Mouse (Mus musculus) ES-E14 (cell line): ENCODE measurements at regions not wholly inside any gene's neighbourhood (a gene's known extent, or its start where the extent isn't known, plus 50 kb on each side); places are given as distances from the start of the nearest gene placed in this dataset.
A peak's percentile ranks its signal among the peaks of the same experiment; 100 is the strongest.

Experiments used
- DNase-seq: peaks from one replicate; pipeline ENCODE4 v3.0.0-alpha.2; 2013; ENCODE audit warnings: low read depth, low spot score
- H3K27ac ChIP-seq: 2 replicates; pipeline ENCODE4 v1.5.1; 2012; ENCODE audit warnings: low read depth, mild to moderate bottlenecking, low read length, moderate library complexity, mixed read lengths; ENCODE audit not compliant: poor library complexity, insufficient read depth, severe bottlenecking
- H3K36me3 ChIP-seq: 2 replicates; pipeline ENCODE4 v1.6.1; 2012; ENCODE audit warnings: mild to moderate bottlenecking, low read length, moderate library complexity, mixed read lengths; ENCODE audit not compliant: control insufficient read depth, poor library complexity, insufficient read depth, severe bottlenecking
- H3K4me1 ChIP-seq, 2 experiments: fragments of 150-350 bp in 1 of 2; sonication (generic) in 1 of 2; 2 replicates each; pipeline ENCODE4 v1.6.1; 2012; ENCODE audit warnings: low read length in 2 of 2, mild to moderate bottlenecking in 1 of 2, mixed read lengths in 1 of 2; ENCODE audit not compliant: control insufficient read depth in 2 of 2, insufficient read depth in 2 of 2, poor library complexity in 1 of 2
- H3K4me3 ChIP-seq, 2 experiments: fragments of 150-350 bp in 1 of 2; sonication (generic) in 1 of 2; 2 replicates each; pipeline ENCODE4 v1.5.1; 2012; ENCODE audit warnings: low read length in 2 of 2, low read depth in 1 of 2, mild to moderate bottlenecking in 1 of 2, mixed read lengths in 1 of 2; ENCODE audit not compliant: insufficient read depth in 1 of 2, poor library complexity in 1 of 2, severe bottlenecking in 1 of 2
- H3K9ac ChIP-seq: 2 replicates; pipeline ENCODE4 v1.6.1; 2012; ENCODE audit warnings: low read depth, mild to moderate bottlenecking, low read length, mixed read lengths; ENCODE audit not compliant: poor library complexity, insufficient read depth, severe bottlenecking
- H3K9me3 ChIP-seq: fragments of 150-350 bp; sonication (generic); 2 replicates; pipeline ENCODE4 v1.6.1; 2012; ENCODE audit warnings: low read depth, mild to moderate bottlenecking, low read length; ENCODE audit not compliant: control insufficient read depth, insufficient read depth
- CHD2 ChIP-seq: IDR thresholded peaks from 2 replicates; pipeline ENCODE4 v1.6.1; 2014; ENCODE audit warnings: mild to moderate bottlenecking, low read depth, low read length, inconsistent platforms
- HCFC1 ChIP-seq: IDR thresholded peaks from 2 replicates; pipeline ENCODE4 v1.6.1; 2012; ENCODE audit warnings: low read length, inconsistent platforms, borderline replicate concordance; ENCODE audit not compliant: insufficient read depth
- MAFK ChIP-seq: IDR thresholded peaks from 2 replicates; pipeline ENCODE4 v1.6.1; 2014; ENCODE audit warnings: mild to moderate bottlenecking, low read depth, low read length, inconsistent platforms; ENCODE audit not compliant: insufficient read depth
- ZC3H11A ChIP-seq: IDR thresholded peaks from 2 replicates; pipeline ENCODE4 v1.6.1; 2012; ENCODE audit warnings: low read depth, mild to moderate bottlenecking, inconsistent platforms, low read length, borderline replicate concordance
- ZNF384 ChIP-seq: IDR thresholded peaks from 2 replicates; pipeline ENCODE4 v1.6.1; 2012; ENCODE audit warnings: low read depth, low read length, inconsistent platforms
- in situ Hi-C, 2 experiments: fragments of 600-800 bp; cut with MboI; formaldehyde crosslinking; loops; one replicate each; pipeline ENCODE4 v1.15.1; 2025; ENCODE audit warnings: low sequenced_read_pairs in 2 of 2, inconsistent platforms in 1 of 2; ENCODE audit not compliant: unreplicated experiment in 2 of 2

GRCm38 (mm10) chr15:36857622-36858021 is 150.0 kb downstream of the Zfp706 start:
- no peak overlapping the region for H3K27ac ChIP-seq
- DNase-seq: peak; percentile 17
- H3K9ac ChIP-seq: no peak overlapping the region
- H3K9me3 ChIP-seq: no peaks in the 10 kb centered on the region
- no peaks in the 10 kb centered on the region for H3K36me3 ChIP-seq
- peaks cover 3 to 8% of the 10 kb centered on the region in 2 experiments; a peak in 3 of 4 replicates for H3K4me1 ChIP-seq
- TF ChIP-seq ZNF384: no peak
- TF ChIP-seq ZC3H11A: no peak
- no peak for TF ChIP-seq HCFC1
- TF ChIP-seq MAFK: no peak
- TF ChIP-seq CHD2: no peak
- no peak overlapping the region for H3K4me3 ChIP-seq
- in situ Hi-C loops: no loop called here

GRCm38 (mm10) chr15:36855550-36856131 is 151.9 kb downstream of the Zfp706 start:
- Histone ChIP-seq H3K4me1 (peaks cover 3 to 8% of the 10 kb centered on the region in 2 experiments; a peak in 3 of 4 replicates), H3K27ac (no peak overlapping the region), H3K36me3 (no peaks in the 10 kb centered on the region), H3K4me3 (no peak overlapping the region), H3K9me3 (no peaks in the 10 kb centered on the region), H3K9ac (no peak overlapping the region)
- in situ Hi-C loops: no loop called here
- TF ChIP-seq ZNF384: no peak
- TF ChIP-seq ZC3H11A: no peak
- TF ChIP-seq MAFK: no peak
- no peak for TF ChIP-seq CHD2
- no peak for TF ChIP-seq HCFC1
- DNase-seq: no peak

GRCm38 (mm10) chr15:36854900-36855321 is 152.7 kb downstream of the Zfp706 start:
- Histone ChIP-seq H3K36me3 (no peaks in the 10 kb centered on the region), H3K4me3 (no peak overlapping the region), H3K9me3 (no peaks in the 10 kb centered on the region), H3K27ac (no peak overlapping the region), H3K9ac (no peak overlapping the region), H3K4me1 (peaks cover 3 to 8% of the 10 kb centered on the region in 2 experiments; a peak in 3 of 4 replicates)
- no peak for DNase-seq
- TF ChIP-seq ZC3H11A (no peak), HCFC1 (no peak), CHD2 (no peak), ZNF384 (no peak), MAFK (no peak)
- in situ Hi-C loops: no loop called here

GRCm38 (mm10) chr15:36852229-36852821 is 155.2 kb downstream of the Zfp706 start:
- DNase-seq: no peak
- Histone ChIP-seq H3K4me3 (no peak overlapping the region), H3K27ac (no peak overlapping the region), H3K4me1 (peaks cover 0 to 2% of the 10 kb centered on the region in 2 experiments; a peak in 1 of 4 replicates), H3K9ac (no peak overlapping the region), H3K9me3 (no peaks in the 10 kb centered on the region), H3K36me3 (no peaks in the 10 kb centered on the region)
- TF ChIP-seq ZNF384 (no peak), MAFK (no peak), ZC3H11A (no peak), CHD2 (no peak), HCFC1 (no peak)
- in situ Hi-C loops: no loop called here

- no peaks in the 10 kb centered on the region; a peak in 1 of 4 replicates for H3K4me1 ChIP-seq
- H3K36me3 ChIP-seq: no peaks in the 10 kb centered on the region
- no peaks in the 10 kb centered on the region for H3K9me3 ChIP-seq
- TF ChIP-seq MAFK: no peak
- no peak for TF ChIP-seq HCFC1
- no peak for TF ChIP-seq ZC3H11A
- TF ChIP-seq ZNF384: no peak
- TF ChIP-seq CHD2: no peak
- DNase-seq: no peak
- H3K9ac ChIP-seq: no peak overlapping the region
- H3K4me3 ChIP-seq: no peak overlapping the region
- in situ Hi-C loops: no loop called here
- H3K27ac ChIP-seq: no peak overlapping the region
Measured at GRCm38 (mm10) chr15:36848238-36848637, 159.3 kb downstream of the Zfp706 start.
